ENCODE assay signal across 8 mouse cellular contexts in genomic region chr3:127970891-127971290, GRCm38 (mm10).
DNase-seq lines count a peak whose midpoint lies in the region; ATAC-seq and TF ChIP-seq lines count a peak whose summit lies in the region.

No protein-coding gene starts in this region.

- H3K4me1 ChIP-seq in liver, embryonic 12.5 days = no peaks in the 10 kb centered on the region
- no peaks in the 10 kb centered on the region for H3K4me1 ChIP-seq in olfactory bulb, adult 2 months (ENCODE audit: control insufficient read depth, insufficient read depth, low read length)

- no peak for ATAC-seq in liver, embryonic 12.5 days
- peak; percentile 83 for ATAC-seq in granulocyte monocyte progenitor cell, adult 5-6 weeks (replicated peaks; ENCODE audit: poor library complexity, severe bottlenecking)

- H3K9me3 ChIP-seq in liver, embryonic 12.5 days (replicated peaks) = no peaks in the 10 kb centered on the region

- H3K9ac ChIP-seq in liver, embryonic 12.5 days = no peak overlapping the region

- H3K27me3 ChIP-seq in liver, embryonic 12.5 days (replicated peaks) = no peaks in the 10 kb centered on the region

- TF ChIP-seq CTCF in left cerebral cortex, adult 2 months (IDR thresholded peaks at IDR 0.05) = peak; percentile 88
- TF ChIP-seq CTCF in olfactory bulb, adult 2 months (IDR thresholded peaks at IDR 0.05; ENCODE audit: insufficient read depth, low read depth, low read length) = 0 out of 2 replicates have a peak, but pooled peaks have one; percentile 28

- H3K4me3 ChIP-seq in liver, embryonic 12.5 days = no peak overlapping the region
- no peak overlapping the region for H3K4me3 ChIP-seq in left cerebral cortex, adult 2 months
- H3K4me3 ChIP-seq in olfactory bulb, adult 2 months (ENCODE audit: insufficient read depth, low read depth, low read length) = no peak overlapping the region

- intact Hi-C loops in left cerebral cortex, adult 2 months (cut with DNase I) = no loop called here

- no peak overlapping the region for H3K27ac ChIP-seq in liver, embryonic 12.5 days
- no peak overlapping the region for H3K27ac ChIP-seq in left cerebral cortex, adult 2 months
- no peak overlapping the region for H3K27ac ChIP-seq in olfactory bulb, adult 2 months (ENCODE audit: insufficient read depth, low read depth, low read length)

- H3K4me2 ChIP-seq in liver, embryonic 12.5 days = no peak overlapping the region

- TF ChIP-seq POLR2A in olfactory bulb, adult 2 months (IDR thresholded peaks at IDR 0.05; ENCODE audit: insufficient read depth, low read depth, low read length) = no peak

- DNase-seq in liver = peak; percentile 72
- DNase-seq in R1 (ENCODE audit: low read depth, low spot score) = peak; percentile 41
- peak; percentile 82 to 90 for DNase-seq in cerebellum, postnatal 10 days
- DNase-seq in left cerebral cortex, adult 2 months (ENCODE audit: extremely low spot score in 1 of 2, low spot score in 2 of 2) = peak; percentile 38 to 60
- peak; percentile 23 to 49 for DNase-seq in urinary bladder, postnatal 36 days (ENCODE audit: low spot score in 2 of 2)

- 4% methylated on average over 5 of the region's 5 CpGs for WGBS in liver, embryonic 12.5 days (ENCODE audit: insufficient replicate concordance)
- 9% methylated on average over 5 of the region's 5 CpGs for WGBS in olfactory bulb, adult 2 months

- H3K36me3 ChIP-seq in liver, embryonic 12.5 days = no peaks in the 10 kb centered on the region

Comparison
In these comparisons a context has a peak if more than half of its experiments do, and no peak if none do; other contexts are left out.
1. DNase-seq: peak in every context shown above with its lines; median percentile 86 in cerebellum, postnatal 10 days; 72 in liver; 49 in left cerebral cortex, adult 2 months; 41 in R1; 36 in urinary bladder, postnatal 36 days.